Mouse (Mus musculus) gonadal fat pad, adult 2 months (tissue): ENCODE data around the gene Pnmt. TPM values are rescaled to one million over a fixed set of nuclear protein-coding genes. Genes with fewer than 3 reads are reported as not detected.

Experiments used
- DNase-seq: peaks from one replicate; pipeline ENCODE4 v3.0.0-alpha.2; 2012; ENCODE audit warnings: low read depth
- polyA plus RNA-seq: library from polyadenylated mRNA; depleted of rRNA; stranded (reverse); fragments of >200 nt; gene quantifications from 2 replicates; pipeline ENCODE4 v1.2.3, GENCODE M21; 2012; rRNA removed

The Pnmt gene
- polyA plus RNA-seq: 7.5 and 32.4 TPM in 2 replicates

GRCm38 (mm10) chr11:98385638-98386585 is at the start of gene Pnmt:
TSS of gene Pnmt (plus strand) at chr11:98386450.
- DNase-seq: no peak

GRCm38 (mm10) chr11:98338507-98338961 is 47.7 kb upstream of the Pnmt start:
- DNase-seq: no peak

DNA sequence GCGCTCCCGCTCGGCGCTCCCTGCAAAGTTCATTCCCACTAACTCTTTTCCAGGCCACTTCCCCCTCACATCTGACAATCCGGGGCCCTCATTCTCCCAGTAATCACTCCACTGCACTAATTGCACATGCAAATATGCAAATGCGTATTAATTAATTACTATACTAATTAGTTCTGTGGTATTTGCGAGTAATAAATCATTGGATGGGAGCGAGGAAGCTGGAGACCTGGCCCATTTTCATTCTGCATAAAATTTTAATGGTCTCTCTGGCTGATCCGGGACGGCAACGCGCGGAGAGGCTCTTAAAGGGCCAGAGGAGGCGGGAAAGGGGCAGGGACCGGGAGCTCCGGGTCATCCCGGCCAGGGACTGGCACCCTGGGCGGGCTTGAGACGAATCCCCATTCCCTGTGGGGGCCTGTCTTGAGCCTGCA is 47.2 kb upstream of the Pnmt start:
- no peak for DNase-seq

- no peak for DNase-seq
These were observed 46.5 kb upstream of the Pnmt start for GRCm38 (mm10) chr11:98339679-98340287.

DNA sequence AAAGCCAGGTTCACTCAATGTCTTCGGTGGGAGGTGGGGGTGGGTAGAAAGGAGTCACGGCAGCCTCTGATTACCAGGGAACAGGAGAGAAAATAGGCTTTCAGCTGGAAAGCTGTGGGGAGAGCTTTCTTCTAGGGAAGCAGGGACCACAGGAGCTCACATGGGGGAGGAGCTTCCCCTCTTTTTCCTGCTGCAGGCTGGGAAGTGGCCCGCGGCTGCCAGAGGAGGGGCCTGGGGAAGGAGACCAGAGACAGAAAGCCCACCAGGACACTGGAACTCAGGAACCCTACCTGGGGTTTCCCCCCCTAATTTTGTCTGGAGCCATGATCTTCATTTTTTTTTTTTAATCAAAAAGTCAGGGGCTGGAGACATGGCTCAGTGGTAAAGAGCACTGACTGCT is 45.7 kb upstream of the Pnmt start:
- no peak for DNase-seq

DNA sequence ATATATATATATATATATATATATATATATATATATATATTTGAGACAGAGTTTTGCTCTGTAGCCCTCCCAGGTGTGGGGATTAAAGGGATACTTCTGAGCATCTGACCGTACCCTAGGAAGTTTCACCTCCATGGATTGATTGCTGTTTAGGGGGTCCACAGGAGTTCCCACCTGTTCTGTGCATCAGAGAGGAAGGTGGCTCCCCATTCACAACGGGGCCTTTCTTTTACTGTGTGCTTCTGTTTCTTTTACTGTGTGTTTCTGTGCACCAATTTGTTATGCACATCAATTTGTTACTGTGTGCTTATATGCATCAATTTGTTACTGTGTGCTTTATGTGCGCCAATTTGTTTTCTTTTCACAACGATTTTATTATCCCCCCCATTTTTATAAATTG is 45.1 kb upstream of the Pnmt start:
- DNase-seq: no peak

- no peak for DNase-seq
These were observed 44.0 kb upstream of the Pnmt start for GRCm38 (mm10) chr11:98342000-98342945.

- DNase-seq: no peak
These were observed 41.0 kb upstream of the Pnmt start for GRCm38 (mm10) chr11:98345253-98345652.

DNA sequence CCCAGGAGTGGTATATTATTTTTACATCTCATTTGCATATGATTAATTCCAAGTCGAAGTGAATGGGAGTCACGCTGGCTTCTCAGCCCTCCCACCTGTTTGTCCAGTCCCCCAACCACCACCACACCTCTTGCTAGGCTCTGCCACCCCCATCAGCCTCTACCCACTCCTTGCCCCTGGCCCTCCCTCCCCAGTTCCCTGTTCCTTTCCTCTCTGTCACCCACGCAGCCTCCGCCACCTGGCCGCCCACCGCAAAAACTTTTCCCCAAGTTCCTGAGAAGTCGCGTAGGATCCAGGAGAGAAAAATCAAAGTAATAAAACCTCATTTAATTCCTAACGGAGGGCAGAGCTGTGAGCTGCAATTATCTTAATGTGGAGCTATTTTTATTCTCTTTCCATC is 40.1 kb upstream of the Pnmt start:
- DNase-seq: no peak

GRCm38 (mm10) chr11:98347385-98348082 is 38.7 kb upstream of the Pnmt start:
- no peak for DNase-seq

DNA sequence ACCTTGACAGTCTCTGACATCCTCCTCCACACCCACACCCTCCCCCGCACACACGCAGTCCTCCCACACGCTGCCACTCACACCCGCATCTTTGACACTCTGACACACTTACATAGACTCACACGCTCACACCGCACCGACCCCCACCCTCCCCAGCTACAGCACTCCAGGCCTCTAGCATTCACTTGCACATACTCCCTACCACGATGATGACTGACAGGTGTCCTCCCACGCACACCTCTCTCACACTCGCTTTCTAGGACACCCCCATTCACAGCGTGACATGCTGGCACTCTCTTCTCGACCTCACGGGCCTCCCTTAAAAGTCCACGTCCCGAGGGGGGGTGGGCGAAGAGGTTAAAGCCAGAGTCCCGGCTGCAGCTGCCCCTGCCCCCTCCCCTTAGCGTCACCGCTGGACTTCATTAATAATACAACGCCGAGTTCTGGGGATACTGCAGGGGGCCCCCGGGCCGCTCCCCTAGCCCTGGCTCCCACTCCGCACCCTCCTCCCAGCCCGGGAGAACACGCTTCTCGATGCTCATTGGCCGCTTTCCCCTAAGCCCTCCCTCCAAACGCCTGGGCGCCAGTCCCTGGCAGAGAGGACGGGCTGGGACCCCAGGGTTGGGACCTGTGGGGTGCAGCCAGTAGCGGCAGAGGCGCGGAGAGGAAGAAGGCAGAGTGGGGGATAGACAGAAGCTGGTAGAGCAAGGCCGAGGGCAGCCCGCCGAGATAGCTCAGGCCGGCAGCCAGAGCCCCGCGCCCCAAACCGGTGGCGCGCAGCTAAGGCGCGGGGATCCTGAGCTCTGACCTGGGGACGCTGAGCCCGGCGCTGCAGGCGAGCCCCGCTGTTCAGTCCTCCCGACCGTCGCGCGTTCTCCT is 37.9 kb upstream of the Pnmt start, which contains the start of gene Ppp1r1b:
Ppp1r1b (plus strand) TSS at position 322 of the 879 bp plus-strand sequence.
- DNase-seq: no peak

- DNase-seq: no peak
These were observed 36.9 kb upstream of the Pnmt start for GRCm38 (mm10) chr11:98349308-98349707.

DNA sequence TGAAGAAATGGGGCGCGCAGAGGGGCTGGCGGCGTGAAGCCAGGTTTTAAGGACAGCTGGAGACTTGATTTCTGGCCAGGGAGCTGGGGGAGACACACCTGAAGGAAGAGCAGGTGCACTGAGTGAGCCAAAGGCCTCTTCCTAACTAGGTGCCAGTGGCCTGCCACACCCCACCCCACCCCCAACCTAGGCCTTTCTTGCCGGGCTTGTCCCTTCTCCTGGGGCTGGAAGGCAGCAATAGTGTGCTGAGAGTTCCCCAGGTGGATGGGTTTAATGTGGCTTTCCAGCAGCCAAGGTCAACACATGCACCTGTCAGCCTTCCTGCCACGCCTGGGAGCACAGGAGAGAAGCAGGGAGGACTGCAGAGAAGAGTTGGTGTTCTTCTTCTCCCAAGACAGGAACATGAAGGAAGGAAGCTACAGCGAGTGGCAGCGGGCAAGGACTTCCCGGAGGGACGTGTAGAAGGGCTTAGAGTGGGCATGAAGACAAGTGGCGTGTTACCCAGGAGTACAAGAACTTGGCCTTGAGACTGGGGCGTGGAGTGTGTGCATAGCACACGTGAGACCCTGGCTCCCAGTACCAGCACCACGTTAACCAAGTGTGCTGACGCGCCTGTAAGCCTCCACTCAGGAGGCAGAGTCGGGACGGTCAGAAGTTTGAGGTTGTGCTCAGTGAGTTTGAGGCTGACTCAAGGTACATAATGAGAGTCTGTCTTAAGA is 33.8 kb upstream of the Pnmt start:
- DNase-seq: no peak

DNA sequence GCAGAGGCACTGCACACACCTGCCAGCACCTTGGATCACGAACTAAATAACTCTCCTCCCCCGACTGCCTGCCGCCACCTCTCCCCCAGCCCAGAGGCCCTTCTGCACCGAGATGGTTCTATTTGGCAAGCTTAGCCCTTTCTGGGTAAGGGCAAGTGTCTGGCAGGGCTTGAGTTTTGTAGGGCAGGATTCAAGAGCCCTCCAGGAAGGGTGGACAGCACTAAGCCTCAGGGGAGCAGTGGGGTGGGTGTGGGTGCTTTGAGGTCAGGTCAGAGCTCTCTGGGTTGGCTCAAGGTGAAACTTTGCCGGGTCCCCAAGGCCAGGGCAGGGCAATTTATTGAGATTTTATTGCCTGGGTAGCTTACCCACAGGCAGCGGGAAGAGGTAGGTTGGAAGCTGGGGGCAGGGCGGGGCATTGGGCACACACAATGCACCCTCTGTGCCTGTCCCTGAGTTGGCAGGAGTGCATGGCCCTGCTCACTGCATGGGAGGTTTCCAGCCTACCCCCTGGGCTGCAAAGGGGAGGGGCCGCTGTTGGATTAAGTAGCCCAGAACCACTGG is 32.5 kb upstream of the Pnmt start:
- no peak for DNase-seq

DNA sequence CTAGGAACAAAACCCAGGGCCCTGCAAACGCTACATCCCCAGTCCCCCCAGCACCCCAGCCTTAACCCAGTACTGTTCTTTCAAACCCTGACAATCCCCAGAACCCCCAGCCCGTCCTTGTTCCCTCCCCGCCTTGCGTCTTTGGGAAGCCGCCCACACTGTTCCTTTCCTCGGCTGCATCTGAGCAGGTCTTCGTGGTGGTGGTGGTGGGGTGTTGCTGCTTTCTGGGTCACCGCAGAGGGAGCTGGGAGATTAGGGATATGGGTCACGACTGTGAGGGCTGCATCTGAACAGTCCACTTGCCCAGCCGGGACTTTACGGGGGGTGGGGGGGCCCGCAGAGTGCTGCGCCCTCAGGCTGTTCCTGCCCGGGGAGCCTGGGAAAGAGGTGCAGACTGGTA is 31.8 kb upstream of the Pnmt start:
- DNase-seq: no peak

- no peak for DNase-seq
These were observed 30.4 kb upstream of the Pnmt start for GRCm38 (mm10) chr11:98355732-98356299.

DNA sequence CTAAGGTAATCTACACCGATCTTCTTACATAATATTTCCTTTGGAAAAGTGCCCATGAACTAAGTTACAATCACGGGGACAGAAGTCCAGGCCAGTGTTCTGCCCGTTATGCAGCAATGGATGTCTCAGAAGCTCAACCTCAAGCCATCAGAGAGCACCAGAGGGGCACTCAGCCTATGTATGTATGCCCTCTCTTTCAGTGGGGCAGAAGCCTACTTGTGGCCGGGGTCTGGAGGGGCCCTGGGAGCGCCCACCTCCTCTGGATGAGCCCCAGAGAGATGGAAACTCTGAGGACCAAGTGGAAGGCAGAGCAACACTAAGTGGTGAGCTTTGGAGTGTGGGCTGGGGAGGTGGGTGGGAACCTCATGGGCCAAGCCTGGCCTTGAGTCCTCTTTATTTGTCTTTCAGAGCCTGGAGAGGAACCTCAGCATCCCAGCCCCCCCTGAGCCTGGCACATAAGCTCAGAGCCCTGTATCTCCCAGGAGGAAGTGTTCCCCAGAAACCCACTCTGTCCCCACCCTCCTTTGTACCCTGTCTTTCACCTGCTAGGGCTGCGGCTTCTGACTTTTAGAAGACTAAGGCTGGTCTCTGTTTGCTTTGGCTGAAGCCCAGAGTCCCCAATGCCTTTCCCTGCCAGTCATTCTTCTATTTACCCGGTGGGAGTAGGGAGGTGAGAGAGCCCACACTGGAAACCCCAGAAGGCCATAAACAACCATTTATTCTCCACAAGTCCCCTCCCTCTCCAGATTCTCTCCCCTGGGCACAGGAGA is 29.4 kb upstream of the Pnmt start:
- DNase-seq: no peak
